Mouse (Mus musculus) olfactory bulb, adult 2 months (tissue): ENCODE measurements around the gene Mfsd12.

Source experiments
- CTCF ChIP-seq: fragments of 200-500 bp; IDR thresholded peaks from 2 replicates; pipeline ENCODE4 v1.5.1; 2012; ENCODE audit warnings: low read depth, mild to moderate bottlenecking, low read length, moderate library complexity; ENCODE audit not compliant: insufficient read depth
- POLR2A ChIP-seq: fragments of 200-500 bp; IDR thresholded peaks from 2 replicates; pipeline ENCODE4 v1.6.1; 2012; ENCODE audit warnings: mild to moderate bottlenecking, low read depth, low read length, moderate library complexity; ENCODE audit not compliant: insufficient read depth

DNA sequence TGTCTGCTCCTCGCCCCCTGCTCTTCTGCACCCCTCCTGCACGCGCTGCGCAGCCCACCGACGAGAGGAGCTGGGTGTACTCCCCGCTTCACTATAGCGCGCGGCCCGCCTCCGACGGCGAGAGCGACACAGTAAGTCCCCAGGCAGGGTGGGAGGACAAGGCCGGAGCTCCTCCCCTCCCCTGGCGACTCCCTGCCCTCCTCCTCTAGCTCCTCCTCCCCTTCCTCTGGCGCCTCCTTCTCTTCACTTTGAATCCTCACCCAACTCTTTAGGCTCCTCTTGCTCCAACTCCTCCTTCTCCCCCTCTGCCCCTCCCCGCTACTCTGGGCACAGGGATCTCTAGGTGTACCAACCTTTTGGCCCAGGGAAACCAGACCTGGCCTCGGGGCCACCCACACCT is 40.0 kb upstream of the Mfsd12 start:
- TF ChIP-seq CTCF (no peak), POLR2A (no peak)
